Mouse (Mus musculus) myocyte (in vitro differentiated cells): Measurements from ENCODE around the gene Clptm1.

Source experiments
- CEBPB ChIP-seq: IDR thresholded peaks from 2 replicates; pipeline ENCODE4 v1.6.1; 2011; ENCODE audit warnings: mild to moderate bottlenecking, moderate library complexity; ENCODE audit not compliant: poor library complexity, insufficient read depth, severe bottlenecking
- E2F4 ChIP-seq: IDR thresholded peaks from one replicate; pipeline ENCODE4 v1.6.1; 2011; ENCODE audit warnings: mild to moderate bottlenecking, control low read depth, moderate library complexity; ENCODE audit not compliant: insufficient read depth
- MAX ChIP-seq: IDR thresholded peaks from one replicate; pipeline ENCODE4 v1.6.1; 2011; ENCODE audit warnings: low read depth, mild to moderate bottlenecking, control low read depth
- MYOD1 ChIP-seq, 3 experiments: IDR thresholded peaks; one replicate each; pipeline ENCODE4 v1.6.1; 2011; ENCODE audit warnings: control low read depth in 2 of 3, low read depth in 2 of 3, mild to moderate bottlenecking in 2 of 3, moderate library complexity in 1 of 3; ENCODE audit not compliant: insufficient read length in 2 of 3, control insufficient read depth in 1 of 3
- MYOG ChIP-seq, 3 experiments: IDR thresholded peaks; one replicate each; pipeline ENCODE4 v1.6.1; 2011; ENCODE audit warnings: control low read depth in 2 of 3, low read depth in 2 of 3, mild to moderate bottlenecking in 2 of 3; ENCODE audit not compliant: insufficient read length in 2 of 3, control insufficient read depth in 1 of 3, insufficient read depth in 1 of 3
- POLR2A ChIP-seq: IDR thresholded peaks from one replicate; pipeline ENCODE4 v1.6.1; 2011; ENCODE audit warnings: low read depth, mild to moderate bottlenecking, control low read depth, moderate library complexity; ENCODE audit not compliant: insufficient read length
- POLR2AphosphoS2 ChIP-seq: IDR thresholded peaks from one replicate; pipeline ENCODE4 v1.6.1; 2011; ENCODE audit warnings: low read depth, control low read depth; ENCODE audit not compliant: insufficient read length
- REST ChIP-seq: IDR thresholded peaks from one replicate; pipeline ENCODE4 v1.6.1; 2011; ENCODE audit warnings: mild to moderate bottlenecking, control low read depth, moderate library complexity; ENCODE audit not compliant: insufficient read depth, insufficient read length
- SRF ChIP-seq: IDR thresholded peaks from one replicate; pipeline ENCODE4 v1.6.1; 2011; ENCODE audit warnings: low read depth; ENCODE audit not compliant: control insufficient read depth, insufficient read length
- TCF12 ChIP-seq: IDR thresholded peaks from one replicate; pipeline ENCODE4 v1.6.1; 2011; ENCODE audit warnings: mild to moderate bottlenecking, control low read depth; ENCODE audit not compliant: poor library complexity, insufficient read depth, severe bottlenecking
- TCF3 ChIP-seq: IDR thresholded peaks from one replicate; pipeline ENCODE4 v1.6.1; 2011; ENCODE audit warnings: low read depth, control low read depth; ENCODE audit not compliant: insufficient read length
- USF1 ChIP-seq: IDR thresholded peaks from one replicate; pipeline ENCODE4 v1.6.1; 2011; ENCODE audit warnings: low read depth, mild to moderate bottlenecking, control low read depth, moderate library complexity

GRCm38 (mm10) chr7:19634591-19634990, 30.2 kb downstream of the Clptm1 start:
- TF ChIP-seq POLR2A (no peak), POLR2AphosphoS2 (no peak), MAX (no peak), MYOG (IDR thresholded peaks at IDR 0.05; ENCODE audit: control insufficient read depth in 1 of 3, insufficient read depth in 1 of 3, insufficient read length in 2 of 3, low read depth in 2 of 3) (no peak), E2F4 (no peak), SRF (no peak), CEBPB (no peak), TCF12 (no peak), USF1 (no peak), MYOD1 (IDR thresholded peaks at IDR 0.05; ENCODE audit: control insufficient read depth in 1 of 3, insufficient read length in 2 of 3, low read depth in 2 of 3) (no peak), REST (no peak), TCF3 (no peak)
